Mouse (Mus musculus): Measurements from ENCODE around the gene Donson. TPM values are rescaled to one million over a fixed set of nuclear protein-coding genes. Genes with fewer than 3 reads are reported as not detected.

Gene Donson
- total and polyA plus RNA-seq, 3 experiments, result 51.9 to 63.9 (median 62.5) TPM

- in situ Hi-C loops (cut with MboI; ENCODE audit: low pct_ligation_motif_present, low pct_unique_long_range_greater_than_20kb, low sequenced_read_pairs) (loop anchor here (25.0 kb wide), 1 partner anchor 563 kb away; the partner anchor contains the start of gene Kcne2), dilution Hi-C loops (cut with MboI; ENCODE audit: extremely low pct_ligation_motif_present, extremely low pct_unique_long_range_greater_than_20kb, low sequenced_read_pairs) (no loop called here)
- Histone ChIP-seq H3K9me3 (replicated peaks; ENCODE audit: low read length) (peaks cover 12% of the 10 kb centered on the region), H3K27ac (ENCODE audit: insufficient read depth, low read depth) (no peak overlapping the region), H3K4me1 (ENCODE audit: control insufficient read depth in 1 of 2, insufficient read depth in 2 of 2) (peaks cover 9 to 50% of the 10 kb centered on the region in 2 experiments), H3K27me3 (replicated peaks) (no peaks in the 10 kb centered on the region), H3K9ac (ENCODE audit: insufficient read depth, low read depth) (no peak overlapping the region), H3K4me2 (ENCODE audit: insufficient read depth, low read depth, poor library complexity, severe bottlenecking) (no peak overlapping the region), H3K4me3 (replicated peaks in 1 of 3; ENCODE audit: low read depth in 2 of 3, low read length in 2 of 3, poor library complexity in 1 of 3) (no peak overlapping the region), H3K36me3 (replicated peaks in 1 of 2; ENCODE audit: control insufficient read depth in 1 of 2, insufficient read depth in 1 of 2, low read length in 1 of 2) (peaks cover 51 to 75% of the 10 kb centered on the region in 2 experiments), H3K79me2 (replicated peaks; ENCODE audit: control insufficient read depth, extremely low read depth, insufficient read depth, poor library complexity, severe bottlenecking) (peaks cover 89% of the 10 kb centered on the region)
- peak; percentile 77 for DNase-seq (ENCODE audit: extremely low read depth)
- peak; percentile 77 to 87; a peak in 3 of 4 replicates for TF ChIP-seq CTCF (conservative IDR thresholded peaks at IDR 0.05 in 1 of 2, IDR thresholded peaks at IDR 0.05 in 1 of 2; ENCODE audit: low read depth in 2 of 2, low read length in 2 of 2)
- peak; percentile 83 for TF ChIP-seq SMC3 (IDR thresholded peaks at IDR 0.05; ENCODE audit: low read depth, low read length)
- TF ChIP-seq RAD21 (IDR thresholded peaks at IDR 0.05; ENCODE audit: low read depth, low read length), result peak; percentile 85
- TF ChIP-seq ZNF384 (IDR thresholded peaks at IDR 0.05; ENCODE audit: low read depth, low read length), result no peak
- TF ChIP-seq ZC3H11A (IDR thresholded peaks at IDR 0.05; ENCODE audit: low read depth, low read length), result 0 out of 2 replicates have a peak, but pooled peaks have one; percentile 27
Measured at GRCm38 (mm10) chr16:91724247-91724646, 35.7 kb upstream of the Donson start.

- Histone ChIP-seq H3K36me3 (replicated peaks in 1 of 2; ENCODE audit: control insufficient read depth in 1 of 2, insufficient read depth in 1 of 2, low read length in 1 of 2) (peaks cover 84 to 93% of the 10 kb centered on the region in 2 experiments), H3K9ac (ENCODE audit: insufficient read depth, low read depth) (no peak overlapping the region), H3K9me3 (replicated peaks; ENCODE audit: low read length) (peaks cover 15% of the 10 kb centered on the region), H3K4me1 (ENCODE audit: control insufficient read depth in 1 of 2, insufficient read depth in 2 of 2) (peaks cover 5 to 9% of the 10 kb centered on the region in 2 experiments), H3K27ac (ENCODE audit: insufficient read depth, low read depth) (no peak overlapping the region), H3K27me3 (replicated peaks) (no peaks in the 10 kb centered on the region), H3K4me2 (ENCODE audit: insufficient read depth, low read depth, poor library complexity, severe bottlenecking) (no peak overlapping the region), H3K4me3 (replicated peaks in 1 of 3; ENCODE audit: low read depth in 2 of 3, low read length in 2 of 3, poor library complexity in 1 of 3) (no peak overlapping the region), H3K79me2 (replicated peaks; ENCODE audit: control insufficient read depth, extremely low read depth, insufficient read depth, poor library complexity, severe bottlenecking) (peaks cover 52% of the 10 kb centered on the region)
- TF ChIP-seq SMC3 (IDR thresholded peaks at IDR 0.05; ENCODE audit: low read depth, low read length) (no peak), ETS1 (conservative IDR thresholded peaks at IDR 0.05; ENCODE audit: low read depth, low read length) (no peak), CHD1 (IDR thresholded peaks at IDR 0.05; ENCODE audit: low read depth, low read length) (no peak), NELFE (IDR thresholded peaks at IDR 0.05; ENCODE audit: low read depth, low read length) (no peak), MAX (IDR thresholded peaks at IDR 0.05; ENCODE audit: low read length) (no peak), KAT2A (IDR thresholded peaks at IDR 0.05; ENCODE audit: insufficient replicate concordance, low read length) (no peak), ZMIZ1 (IDR thresholded peaks at IDR 0.05; ENCODE audit: low read depth, low read length) (no peak), RAD21 (IDR thresholded peaks at IDR 0.05; ENCODE audit: low read depth, low read length) (no peak), EP300 (IDR thresholded peaks at IDR 0.05; ENCODE audit: low read length) (no peak), TCF12 (IDR thresholded peaks at IDR 0.05; ENCODE audit: low read depth, low read length) (no peak), ZKSCAN1 (IDR thresholded peaks at IDR 0.05; ENCODE audit: borderline replicate concordance, low read depth, low read length) (no peak), NRF1 (IDR thresholded peaks at IDR 0.05; ENCODE audit: low read depth, low read length) (no peak), UBTF (IDR thresholded peaks at IDR 0.05; ENCODE audit: low read depth, low read length) (no peak), POLR2AphosphoS2 (IDR thresholded peaks at IDR 0.05; ENCODE audit: low read depth, low read length) (no peak), GABPA (IDR thresholded peaks at IDR 0.05; ENCODE audit: insufficient replicate concordance, low read depth, low read length) (no peak), MEF2A (IDR thresholded peaks at IDR 0.05; ENCODE audit: borderline replicate concordance, low read depth, low read length) (no peak), RCOR1 (conservative IDR thresholded peaks at IDR 0.05; ENCODE audit: low read depth, low read length) (no peak), CTCF (conservative IDR thresholded peaks at IDR 0.05 in 1 of 2, IDR thresholded peaks at IDR 0.05 in 1 of 2; ENCODE audit: low read depth in 2 of 2, low read length in 2 of 2) (no peak), MAFK (IDR thresholded peaks at IDR 0.05; ENCODE audit: insufficient replicate concordance, low read length) (no peak), POLR2A (IDR thresholded peaks at IDR 0.05; ENCODE audit: low read depth, low read length) (no peak)
- dilution Hi-C loops (cut with MboI; ENCODE audit: extremely low pct_ligation_motif_present, extremely low pct_unique_long_range_greater_than_20kb, low sequenced_read_pairs), result no loop called here
- no peak for DNase-seq (ENCODE audit: extremely low read depth)
- in situ Hi-C loops (cut with MboI; ENCODE audit: low pct_ligation_motif_present, low pct_unique_long_range_greater_than_20kb, low sequenced_read_pairs), result loop anchor here (25.0 kb wide), 1 partner anchor 570 kb away; the partner anchor contains the start of gene Kcne2
Measured at GRCm38 (mm10) chr16:91717399-91717798, 28.8 kb upstream of the Donson start.

All from CH12.LX (cell line).